Mouse (Mus musculus): ENCODE results near the gene Cdh13.
"Not testable (repeated sequence)": the region's sequence is repeated elsewhere in the genome, so short reads cannot be mapped to it uniquely, and the experiment has no call there.

Gene Cdh13

DNA sequence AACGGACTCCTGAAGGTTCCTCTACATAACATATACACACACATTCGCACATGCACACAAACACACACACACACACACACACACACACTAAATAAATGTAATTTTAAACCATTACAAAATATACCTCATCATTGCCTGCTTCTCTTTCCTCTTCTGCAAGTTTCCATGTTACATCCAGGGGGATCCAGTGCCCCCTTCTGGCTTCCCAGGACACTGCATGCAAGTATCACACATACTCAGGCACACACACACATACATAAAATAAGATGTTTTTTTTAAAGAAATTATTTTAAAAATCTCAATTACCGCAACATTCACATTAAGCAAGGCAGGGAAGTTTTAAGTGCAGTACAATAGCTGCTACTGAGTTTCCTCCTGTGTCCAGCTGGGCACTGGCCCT lies 970.8 kb downstream of the Cdh13 start:
- no peak for DNase-seq (ENCODE audit: low spot score in 2 of 2)

GRCm38 (mm10) chr8:119258642-119259041 lies 975.1 kb downstream of the Cdh13 start:
- no peak for DNase-seq (ENCODE audit: low spot score in 2 of 2)

GRCm38 (mm10) chr8:119263750-119264149 lies 980.2 kb downstream of the Cdh13 start:
- DNase-seq (ENCODE audit: low spot score in 2 of 2): no peak

GRCm38 (mm10) chr8:119266304-119266703 lies 982.8 kb downstream of the Cdh13 start:
- DNase-seq (ENCODE audit: low spot score in 2 of 2): no peak

DNA sequence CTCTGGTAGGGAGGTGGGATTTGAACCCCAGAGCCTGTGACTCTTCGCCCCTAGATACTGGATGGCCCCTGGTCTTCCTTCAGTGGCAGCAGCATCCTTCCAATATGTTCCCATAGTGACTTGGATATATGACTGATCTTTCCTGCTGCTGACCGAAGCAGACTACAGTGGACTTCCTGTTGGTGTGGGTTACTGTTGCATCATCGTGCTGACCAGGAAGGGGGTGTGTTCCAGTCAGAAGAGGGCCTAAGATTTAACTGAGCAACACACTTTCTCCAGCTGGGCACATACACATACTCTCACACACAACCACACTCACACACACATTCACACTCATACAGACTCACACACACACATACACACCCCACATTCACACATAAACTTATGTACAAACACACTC lies 986.0 kb downstream of the Cdh13 start:
- no peak for DNase-seq (ENCODE audit: low spot score in 2 of 2)

DNA sequence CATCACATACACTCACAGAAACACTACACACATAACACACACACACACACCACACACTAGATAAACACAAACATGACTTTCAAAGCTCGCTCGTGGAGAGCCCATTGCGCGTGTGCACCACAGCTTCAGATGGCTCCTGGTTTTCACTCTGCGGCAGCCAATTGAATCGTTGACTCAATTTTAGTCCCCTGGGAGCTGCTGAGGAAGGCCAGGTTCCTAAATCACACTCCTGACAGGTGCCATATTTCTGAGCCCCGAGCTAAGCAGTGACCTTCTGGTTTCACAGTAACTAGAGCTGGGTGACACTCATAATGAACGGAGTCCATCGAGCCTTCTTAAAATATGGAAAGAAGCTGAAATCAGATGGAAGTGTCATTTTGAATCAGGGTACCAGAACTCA lies 986.8 kb downstream of the Cdh13 start:
- DNase-seq (ENCODE audit: low spot score in 2 of 2): no peak

DNA sequence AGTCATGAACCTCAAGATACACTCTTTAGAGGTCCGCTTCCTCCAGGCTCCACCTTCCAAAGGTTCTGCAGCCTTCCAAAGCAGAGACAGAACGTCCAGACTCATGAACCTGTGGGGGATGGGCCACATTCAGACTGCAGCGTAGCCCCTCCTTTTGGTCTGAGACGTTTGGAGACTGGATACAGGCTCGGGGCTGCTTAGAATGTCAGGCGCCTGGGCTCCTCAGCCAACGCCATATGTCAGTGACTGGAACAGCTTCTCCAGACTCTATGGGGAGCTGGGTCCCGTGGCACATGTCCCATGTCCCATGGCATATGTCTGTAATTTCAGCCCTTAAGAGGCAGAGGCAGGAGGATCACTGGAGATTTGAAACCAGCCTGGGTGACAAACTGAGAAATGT lies 989.4 kb downstream of the Cdh13 start:
- DNase-seq (ENCODE audit: low spot score in 2 of 2): no peak

DNA sequence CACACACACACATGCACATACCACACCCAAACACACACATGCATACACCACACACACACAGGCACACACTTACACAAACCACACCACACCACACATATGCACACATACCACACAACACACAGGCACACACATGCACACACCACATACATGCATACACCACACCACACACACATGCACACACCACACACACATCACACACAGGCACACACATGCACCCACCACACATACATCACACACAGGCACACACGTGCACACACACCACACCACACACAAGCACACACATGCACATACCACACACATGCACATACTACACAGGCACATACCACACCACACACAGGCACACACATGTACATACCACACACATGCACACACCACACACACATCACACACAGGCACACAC lies 991.9 kb downstream of the Cdh13 start:
- DNase-seq (ENCODE audit: low spot score in 2 of 2): no peak

- DNase-seq (ENCODE audit: low spot score in 2 of 2): no peak
These were observed 993.5 kb downstream of the Cdh13 start for GRCm38 (mm10) chr8:119277047-119277451.

GRCm38 (mm10) chr8:119281761-119282160 lies 998.2 kb downstream of the Cdh13 start:
- no peak for DNase-seq (ENCODE audit: low spot score in 2 of 2)

GRCm38 (mm10) chr8:119284516-119284915 lies 1001.0 kb downstream of the Cdh13 start:
- no peak for DNase-seq (ENCODE audit: low spot score in 2 of 2)

GRCm38 (mm10) chr8:119284920-119285319 lies 1001.4 kb downstream of the Cdh13 start:
- no peak for DNase-seq (ENCODE audit: low spot score in 2 of 2)

DNA sequence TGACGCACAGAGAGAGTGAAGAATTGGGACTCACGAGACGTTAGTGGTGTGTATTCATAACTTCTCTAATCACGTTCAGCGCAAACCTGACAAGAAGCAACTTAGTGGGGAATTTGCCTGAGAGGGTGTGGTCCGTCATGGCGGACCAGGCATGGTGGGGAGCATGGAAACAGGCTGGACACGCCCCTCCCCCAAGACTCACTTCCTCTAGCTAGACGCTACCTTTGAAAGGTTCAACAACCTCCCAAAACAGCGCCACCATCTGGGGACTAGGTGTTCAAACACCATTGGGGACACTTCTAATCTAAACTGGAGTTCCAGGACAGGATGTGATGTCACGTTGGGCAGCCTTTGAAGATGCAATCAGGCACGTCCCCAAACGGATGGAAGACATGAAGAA lies 1011.9 kb downstream of the Cdh13 start:
- no peak for DNase-seq (ENCODE audit: low spot score in 2 of 2)

- DNase-seq (ENCODE audit: low spot score in 2 of 2): not testable (repeated sequence)
These were observed 1014.2 kb downstream of the Cdh13 start for GRCm38 (mm10) chr8:119297752-119298151.

DNA sequence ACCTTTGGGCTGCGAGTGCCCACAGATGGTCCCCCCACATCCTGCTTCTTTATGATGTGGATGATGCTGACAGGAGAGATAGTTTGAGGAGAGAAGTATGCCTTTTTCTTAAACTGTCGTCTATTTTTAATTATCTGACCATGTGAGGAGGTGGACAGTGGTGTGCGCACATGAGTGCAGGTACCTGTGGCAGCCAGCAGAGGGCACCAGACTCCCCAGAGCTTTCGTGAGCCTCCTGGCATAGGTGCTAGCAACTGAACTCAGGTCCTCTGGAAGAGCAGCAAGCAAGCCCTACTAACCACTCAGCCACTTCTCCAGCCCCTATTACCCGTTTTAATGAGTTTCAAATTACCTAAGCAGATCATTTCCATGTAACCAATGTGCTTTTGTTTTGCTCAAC lies 1016.8 kb downstream of the Cdh13 start:
- DNase-seq (ENCODE audit: low spot score in 2 of 2): no peak

GRCm38 (mm10) chr8:119304196-119304595 lies 1020.7 kb downstream of the Cdh13 start:
- DNase-seq (ENCODE audit: low spot score in 2 of 2): peak in 1 of 2 experiments; percentile 28

DNA sequence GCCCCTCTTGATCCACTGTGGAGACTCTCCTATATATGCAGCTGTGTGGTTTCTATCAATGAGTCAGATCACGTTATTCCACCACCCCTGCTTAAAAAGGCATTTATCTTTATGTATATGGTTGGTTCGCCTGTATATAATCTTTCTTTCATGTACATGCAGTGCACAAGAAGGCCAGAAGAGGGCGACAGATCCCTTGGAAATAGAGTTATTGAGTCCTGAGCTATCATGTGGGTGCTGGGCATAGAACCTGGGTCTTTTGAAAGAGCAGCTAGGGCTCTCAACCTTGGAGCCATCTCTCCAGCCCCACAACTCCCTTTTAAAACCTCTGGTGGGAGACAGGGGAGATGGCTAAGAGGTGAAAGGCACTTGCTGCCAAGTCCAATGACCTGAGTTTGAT lies 1027.9 kb downstream of the Cdh13 start:
- no peak for DNase-seq (ENCODE audit: low spot score in 2 of 2)

- DNase-seq (ENCODE audit: low spot score in 2 of 2): no peak
These were observed 1039.7 kb downstream of the Cdh13 start for GRCm38 (mm10) chr8:119323215-119323614.

GRCm38 (mm10) chr8:119339546-119339945 lies 1056.0 kb downstream of the Cdh13 start:
- DNase-seq (ENCODE audit: low spot score in 2 of 2): no peak

GRCm38 (mm10) chr8:119343606-119344005 lies 1060.1 kb downstream of the Cdh13 start:
- DNase-seq (ENCODE audit: low spot score in 2 of 2): no peak

- peak; percentile 96 to 97 for DNase-seq (ENCODE audit: low spot score in 2 of 2)
These were observed 1060.8 kb downstream of the Cdh13 start, which contains the start of gene Hsbp1 for GRCm38 (mm10) chr8:119344190-119344856. Gene Hsbp1, plus strand, starts transcription at chr8:119344488.

GRCm38 (mm10) chr8:119345029-119345682 lies 1061.6 kb downstream of the Cdh13 start:
- no peak for DNase-seq (ENCODE audit: low spot score in 2 of 2)

DNA sequence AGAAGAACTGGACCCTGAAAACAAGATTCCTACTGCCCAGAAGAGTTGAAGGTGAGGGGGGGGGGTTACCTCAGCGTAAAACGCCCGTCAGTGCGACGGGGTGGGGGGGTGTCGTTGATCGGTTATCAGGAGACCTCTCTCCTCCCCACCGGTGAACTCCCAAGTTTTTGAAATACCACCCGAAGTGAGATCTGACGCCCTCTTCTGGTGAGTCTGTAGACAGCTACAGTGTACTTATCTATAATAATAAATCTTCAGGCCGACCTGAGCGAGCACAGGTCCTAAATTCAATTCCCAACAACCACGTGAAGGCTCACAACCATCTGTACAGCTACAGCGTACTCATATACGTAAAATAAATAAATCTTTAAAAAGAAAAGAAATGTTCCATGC lies 1062.1 kb downstream of the Cdh13 start:
- no peak for DNase-seq (ENCODE audit: low spot score in 2 of 2)

- no peak for DNase-seq (ENCODE audit: low spot score in 2 of 2)
These were observed 1068.1 kb downstream of the Cdh13 start for GRCm38 (mm10) chr8:119351647-119352046.

Measured in right cerebral cortex, postnatal 36 days (tissue).